Mouse (Mus musculus): Measurements from ENCODE around the gene Ints11.

Ints11 gene

GRCm38 (mm10) chr4:155892438-155893211 is 23.3 kb downstream of the Ints11 start:
- DNase-seq (ENCODE audit: low spot score): peak; percentile 55

- DNase-seq (ENCODE audit: low spot score): no peak
Observed at GRCm38 (mm10) chr4:155893212-155893690, 23.9 kb downstream of the Ints11 start.

- DNase-seq (ENCODE audit: low spot score): no peak
Observed at GRCm38 (mm10) chr4:155894311-155894881, 25.1 kb downstream of the Ints11 start.

GRCm38 (mm10) chr4:155895216-155895615 is 25.9 kb downstream of the Ints11 start:
- peak; percentile 68 for DNase-seq (ENCODE audit: low spot score)

- no peak for DNase-seq (ENCODE audit: low spot score)
Observed at GRCm38 (mm10) chr4:155895826-155896225, 26.5 kb downstream of the Ints11 start.

- no peak for DNase-seq (ENCODE audit: low spot score)
Observed at GRCm38 (mm10) chr4:155896461-155896860, 27.1 kb downstream of the Ints11 start.

GRCm38 (mm10) chr4:155898318-155898717 is 29.0 kb downstream of the Ints11 start:
- no peak for DNase-seq (ENCODE audit: low spot score)

- no peak for DNase-seq (ENCODE audit: low spot score)
Observed at GRCm38 (mm10) chr4:155899355-155899754, 30.0 kb downstream of the Ints11 start.

GRCm38 (mm10) chr4:155901205-155901604 is 31.9 kb downstream of the Ints11 start:
- no peak for DNase-seq (ENCODE audit: low spot score)

- no peak for DNase-seq (ENCODE audit: low spot score)
Observed at GRCm38 (mm10) chr4:155903246-155903645, 33.9 kb downstream of the Ints11 start.

GRCm38 (mm10) chr4:155904318-155905102 is 35.2 kb downstream of the Ints11 start:
- DNase-seq (ENCODE audit: low spot score): peak; percentile 28

GRCm38 (mm10) chr4:155905634-155906033 is 36.3 kb downstream of the Ints11 start:
- DNase-seq (ENCODE audit: low spot score): no peak

- no peak for DNase-seq (ENCODE audit: low spot score)
Observed at GRCm38 (mm10) chr4:155906125-155906524, 36.8 kb downstream of the Ints11 start.

GRCm38 (mm10) chr4:155907003-155907402 is 37.7 kb downstream of the Ints11 start:
- DNase-seq (ENCODE audit: low spot score): no peak

GRCm38 (mm10) chr4:155908281-155908680 is 38.9 kb downstream of the Ints11 start:
- DNase-seq (ENCODE audit: low spot score): peak; percentile 32

- DNase-seq (ENCODE audit: low spot score): no peak
Observed at GRCm38 (mm10) chr4:155908751-155909150, 39.4 kb downstream of the Ints11 start.

- DNase-seq (ENCODE audit: low spot score): no peak
Observed at GRCm38 (mm10) chr4:155932031-155932430, 62.7 kb downstream of the Ints11 start.

Data from retina, embryonic 14.5 days (tissue).